Mouse (Mus musculus): ENCODE measurements around the gene Ddrgk1. TPM values are rescaled to one million over a fixed set of nuclear protein-coding genes. Genes with fewer than 3 reads are reported as not detected.
"Not testable (repeated sequence)": the region's sequence is repeated elsewhere in the genome, so short reads cannot be mapped to it uniquely, and the experiment has no call there.

Gene Ddrgk1
- polyA plus RNA-seq, 3 experiments from 2014 or later: 95.3 to 135 (median 134) TPM

DNA sequence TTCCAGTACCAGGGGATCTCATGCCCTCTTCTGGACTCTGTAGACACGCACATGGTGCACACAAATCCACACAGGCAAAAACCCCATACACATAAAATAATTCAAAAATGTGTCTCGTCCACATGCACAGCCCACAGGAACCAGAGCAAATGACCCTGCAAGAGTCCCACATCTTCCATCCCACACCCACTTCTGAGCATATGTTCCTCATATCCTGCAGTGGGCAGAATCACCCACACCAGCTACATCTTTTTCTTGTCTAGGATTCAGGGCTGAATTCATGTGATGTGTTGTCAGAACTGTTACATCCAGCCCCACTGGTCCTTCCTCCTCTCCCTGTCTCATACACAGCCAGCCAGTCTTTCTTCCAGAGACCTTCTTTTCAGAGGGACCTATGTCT lies 11.2 kb downstream of the Ddrgk1 start:
- no peak for ATAC-seq

DNA sequence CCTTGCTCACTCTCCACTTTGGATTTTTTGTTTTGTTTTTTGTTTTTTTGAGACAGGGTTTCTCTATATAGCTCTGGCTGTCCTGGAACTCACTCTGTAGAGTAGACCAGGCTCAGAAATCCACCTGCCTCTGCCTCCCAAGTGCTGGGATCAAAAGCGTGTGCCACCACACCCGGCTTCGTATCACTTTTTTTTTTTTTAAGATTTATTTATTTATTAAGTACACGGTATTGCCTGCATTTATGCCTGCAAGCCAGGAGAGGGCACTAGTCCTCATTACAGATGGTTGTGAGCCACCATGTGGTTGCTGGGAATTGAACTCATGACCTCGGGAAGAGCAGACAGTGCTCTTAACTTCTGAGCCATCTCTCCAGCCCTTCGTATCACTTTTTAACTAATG lies 15.4 kb downstream of the Ddrgk1 start:
- ATAC-seq: not testable (repeated sequence)

DNA sequence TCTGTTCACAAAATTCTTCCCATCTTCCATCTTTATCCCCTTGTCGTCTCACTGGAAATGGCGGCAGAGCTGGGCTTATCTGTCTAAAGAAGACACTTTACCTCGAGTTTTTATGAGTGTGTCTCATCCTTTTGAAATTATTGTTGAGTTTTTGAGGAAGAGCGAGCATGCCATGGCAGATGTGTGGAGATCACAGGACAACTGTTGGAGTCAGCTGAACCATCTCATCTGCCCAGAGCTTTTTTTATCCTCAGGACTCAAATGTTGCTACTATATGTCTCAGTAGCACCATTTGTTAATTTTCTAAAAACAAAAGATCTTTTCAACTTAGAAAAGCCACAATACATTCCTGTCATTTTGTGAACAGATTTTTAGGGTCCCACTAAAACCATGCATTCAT lies 19.3 kb downstream of the Ddrgk1 start:
- ATAC-seq: no peak

DNA sequence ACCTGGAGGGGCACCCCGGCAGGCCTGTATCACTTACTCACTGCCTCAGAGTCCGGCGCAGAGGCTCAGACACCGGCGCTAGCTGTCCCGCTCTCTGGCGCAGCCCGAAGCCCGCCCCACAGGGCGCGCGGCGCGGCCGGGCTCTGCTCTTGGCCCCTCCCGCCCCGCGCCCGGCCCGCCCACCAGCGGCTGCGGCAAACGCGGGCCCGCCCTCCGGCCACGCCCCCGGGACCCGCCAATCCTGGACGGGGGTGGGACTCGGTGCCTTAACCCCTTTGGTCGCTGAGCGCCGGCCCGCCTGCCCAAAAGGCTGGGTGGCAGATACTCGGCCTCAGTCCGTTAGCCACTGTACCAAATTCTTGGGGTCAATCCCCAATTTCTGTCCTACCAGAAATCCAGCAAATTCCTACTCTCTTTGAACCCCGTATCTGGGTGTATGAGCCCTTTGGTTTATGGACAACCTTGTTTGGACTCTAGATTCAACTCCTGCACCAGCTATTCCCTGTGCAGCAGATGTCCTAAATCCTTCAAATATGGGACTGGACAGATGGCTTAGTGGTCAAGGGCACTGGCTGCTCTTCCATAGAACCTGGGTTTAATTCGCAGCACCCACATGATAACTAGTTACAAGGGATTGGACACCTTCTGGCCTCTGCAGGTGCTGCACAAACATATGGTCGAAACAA lies 21.6 kb downstream of the Ddrgk1 start, which contains the start of gene Lzts3:
Gene Lzts3 (minus strand): TSS at position 120 of the 686 bp plus-strand sequence.
- peak; percentile 89 for ATAC-seq

DNA sequence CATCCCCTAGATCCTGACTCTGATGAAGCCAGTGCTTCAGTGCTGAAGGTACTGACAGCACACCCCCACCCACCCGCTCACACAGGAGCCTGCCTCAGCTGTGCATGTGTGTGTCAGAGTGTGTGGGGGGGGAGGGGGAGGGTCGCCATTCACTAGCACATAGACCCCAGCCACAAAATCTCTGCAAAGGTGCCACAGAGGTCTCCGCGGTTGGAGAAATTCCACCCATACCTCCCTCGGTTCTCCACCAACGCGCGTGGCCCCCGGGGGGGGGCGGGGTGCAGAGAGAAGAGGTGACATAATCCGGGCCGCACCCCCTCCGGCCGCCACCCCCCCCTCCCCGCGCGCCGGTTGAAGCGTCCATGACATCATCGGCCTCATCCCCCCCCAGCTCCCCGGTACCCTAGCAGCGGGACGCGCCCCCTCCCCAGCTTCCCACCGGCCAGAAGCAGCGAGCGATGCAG lies 22.2 kb downstream of the Ddrgk1 start:
- ATAC-seq: peak; percentile 40

DNA sequence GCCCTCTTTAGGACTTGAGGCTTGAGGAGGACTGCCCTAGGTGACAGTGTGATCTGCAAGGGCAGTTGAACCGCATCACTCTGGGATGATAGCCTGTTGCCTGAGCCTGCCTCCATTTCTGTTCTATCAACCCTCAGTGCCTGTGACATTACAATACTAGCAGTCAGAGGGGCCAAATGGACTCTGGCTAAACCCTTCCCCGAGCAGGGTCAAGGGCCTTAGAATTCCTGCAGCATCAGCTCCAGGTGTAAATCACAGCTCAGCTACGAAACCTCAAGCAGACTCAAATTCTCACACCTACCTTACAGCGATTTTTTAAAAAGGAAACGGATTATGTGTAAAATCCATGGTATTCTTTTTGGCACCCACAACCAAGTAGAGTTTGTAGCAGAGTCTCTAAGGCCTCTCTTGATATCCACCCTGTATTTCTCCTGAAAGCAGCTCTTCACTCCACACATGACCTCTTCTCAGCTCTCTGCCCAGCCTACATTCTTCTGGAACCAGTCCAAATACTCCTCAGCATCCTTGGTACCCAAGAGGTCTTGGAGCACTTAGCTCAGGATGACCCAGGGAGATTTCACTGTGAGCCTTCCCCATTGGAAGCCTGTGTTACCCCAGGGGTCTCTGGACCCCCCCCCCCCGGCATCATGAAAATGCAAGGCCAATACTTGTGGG lies 23.0 kb downstream of the Ddrgk1 start:
- ATAC-seq: no peak

DNA sequence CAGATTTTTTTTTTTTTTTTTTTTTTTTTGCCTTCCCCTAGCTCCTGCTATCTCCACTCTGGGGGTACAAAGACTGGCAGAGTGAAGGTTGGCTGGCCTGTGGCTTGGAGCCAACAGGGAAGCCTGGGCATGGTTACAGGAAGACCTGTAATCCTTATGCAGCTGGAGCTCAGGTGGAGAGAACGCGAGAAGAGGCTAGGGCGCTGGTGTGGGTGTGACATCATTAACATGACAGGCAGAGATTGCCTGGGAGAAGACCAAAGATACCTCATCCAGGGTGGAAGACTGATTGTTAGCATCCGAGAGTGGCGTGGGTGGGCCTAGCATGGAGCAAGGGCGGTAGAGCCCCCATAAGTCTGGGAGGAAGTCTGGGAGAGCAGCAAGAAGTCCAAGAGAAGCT lies 25.2 kb downstream of the Ddrgk1 start:
- no peak for ATAC-seq

DNA sequence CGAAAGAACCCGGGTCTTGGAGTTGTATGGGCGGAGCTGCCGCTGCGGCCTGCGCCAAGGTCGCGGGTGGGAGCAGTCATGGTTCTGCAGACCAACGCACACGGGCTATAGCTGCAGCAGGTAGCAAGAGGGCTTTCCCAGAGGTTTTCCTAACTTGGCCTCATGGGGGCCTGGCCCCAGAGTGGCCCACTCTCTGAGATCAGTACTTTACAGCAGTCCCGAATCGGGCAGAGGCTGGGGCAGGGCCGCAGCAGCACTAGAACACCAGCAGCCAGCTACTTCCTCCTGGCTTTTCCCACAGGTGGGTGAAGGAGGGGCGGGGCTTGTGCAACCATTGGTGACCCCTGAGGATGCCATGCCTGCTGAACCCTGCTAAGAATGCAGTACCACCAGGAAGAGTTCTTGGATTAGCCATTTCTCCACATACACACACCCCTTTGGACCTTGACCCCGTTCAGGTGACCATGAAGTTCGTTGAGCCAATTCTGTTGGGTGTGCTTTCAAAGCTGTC lies 26.3 kb downstream of the Ddrgk1 start:
- no peak for ATAC-seq

DNA sequence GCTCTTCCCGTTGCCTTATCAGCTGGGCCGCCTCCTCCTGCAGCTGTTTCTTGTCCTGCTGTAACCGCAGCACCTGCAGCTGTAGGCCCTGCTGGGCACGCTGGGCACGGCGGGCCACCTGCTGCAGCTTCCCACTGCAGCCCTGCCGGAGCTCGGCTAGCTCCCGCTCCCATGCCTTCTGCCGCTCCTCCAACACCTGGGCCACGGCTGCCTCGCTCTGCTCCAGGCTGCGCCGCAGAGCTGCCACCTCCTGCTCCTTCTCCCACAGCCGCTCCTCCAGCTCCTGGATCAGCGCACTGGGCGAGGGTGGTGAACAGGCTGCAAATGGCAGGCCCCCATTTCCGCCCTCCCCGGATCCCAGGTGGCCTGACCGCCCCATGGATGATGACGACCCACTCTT lies 28.6 kb downstream of the Ddrgk1 start:
- ATAC-seq: peak; percentile 20

DNA sequence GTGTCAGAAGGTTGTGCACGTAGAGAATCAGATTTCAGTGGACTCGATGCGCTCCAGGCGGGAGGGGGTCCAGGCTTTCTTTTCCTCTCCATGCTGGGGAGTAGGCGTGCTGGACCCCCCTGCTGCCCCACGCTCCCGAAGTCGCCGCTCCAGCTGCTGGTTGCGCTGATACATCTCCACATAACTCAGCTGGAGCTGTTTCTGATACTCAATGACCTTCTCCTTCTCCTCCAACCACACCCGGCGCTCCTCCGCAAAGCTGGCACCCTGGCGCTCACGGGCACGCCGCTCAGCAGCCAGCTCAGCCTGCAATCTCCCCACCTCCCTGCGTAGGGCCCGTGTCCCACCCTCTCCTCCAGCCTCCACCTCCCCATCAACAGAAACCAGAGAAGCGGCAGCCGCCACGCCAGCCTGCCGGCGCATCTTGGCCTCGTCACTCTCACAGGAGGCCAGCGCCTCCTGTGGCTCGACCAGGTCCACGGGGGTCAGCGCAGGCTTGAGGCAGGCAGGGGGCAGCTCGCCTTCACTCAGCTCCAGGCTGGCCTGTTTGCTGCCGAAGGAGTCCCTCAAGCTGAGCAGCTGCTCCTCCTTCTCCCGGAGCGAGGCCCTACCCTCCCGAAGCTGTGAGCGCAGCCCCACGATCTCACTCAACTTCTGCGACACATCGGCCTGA lies 29.6 kb downstream of the Ddrgk1 start:
- ATAC-seq: peak; percentile 29

DNA sequence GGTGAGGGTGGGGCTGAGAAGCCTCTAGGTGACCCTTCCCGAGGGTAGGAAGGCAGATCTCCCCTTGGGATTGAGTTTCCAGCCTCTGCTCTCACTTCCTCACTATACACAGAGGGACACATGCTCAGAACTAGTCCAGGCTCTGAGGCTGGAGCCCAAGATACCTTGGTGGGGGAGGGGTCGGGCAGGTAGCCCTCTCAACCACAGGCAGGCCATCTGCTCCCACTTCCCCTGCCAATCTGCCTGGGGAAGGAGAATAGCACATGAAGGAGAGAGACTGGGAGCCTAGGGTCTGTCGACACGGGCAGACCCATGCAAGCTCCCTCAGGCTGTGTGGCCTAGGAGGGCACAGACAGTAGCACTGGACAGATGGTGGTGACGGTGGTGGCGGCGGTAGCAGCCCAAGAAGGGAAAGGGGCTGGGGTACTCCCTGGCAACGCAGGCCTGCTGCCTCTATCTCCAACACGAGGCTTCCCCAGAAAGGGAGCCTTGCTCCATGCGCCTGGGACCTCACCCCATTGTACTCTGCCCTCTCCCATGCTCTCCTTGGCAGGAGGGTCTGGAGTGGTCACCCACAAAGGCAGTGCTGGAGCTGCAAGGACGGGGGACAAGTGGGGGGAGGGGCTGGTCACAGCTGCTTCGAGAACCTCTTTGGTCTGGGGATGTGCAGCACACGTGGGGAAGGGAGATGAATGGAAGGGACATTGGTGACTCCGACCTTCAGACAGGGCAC lies 30.3 kb downstream of the Ddrgk1 start:
- ATAC-seq: no peak

DNA sequence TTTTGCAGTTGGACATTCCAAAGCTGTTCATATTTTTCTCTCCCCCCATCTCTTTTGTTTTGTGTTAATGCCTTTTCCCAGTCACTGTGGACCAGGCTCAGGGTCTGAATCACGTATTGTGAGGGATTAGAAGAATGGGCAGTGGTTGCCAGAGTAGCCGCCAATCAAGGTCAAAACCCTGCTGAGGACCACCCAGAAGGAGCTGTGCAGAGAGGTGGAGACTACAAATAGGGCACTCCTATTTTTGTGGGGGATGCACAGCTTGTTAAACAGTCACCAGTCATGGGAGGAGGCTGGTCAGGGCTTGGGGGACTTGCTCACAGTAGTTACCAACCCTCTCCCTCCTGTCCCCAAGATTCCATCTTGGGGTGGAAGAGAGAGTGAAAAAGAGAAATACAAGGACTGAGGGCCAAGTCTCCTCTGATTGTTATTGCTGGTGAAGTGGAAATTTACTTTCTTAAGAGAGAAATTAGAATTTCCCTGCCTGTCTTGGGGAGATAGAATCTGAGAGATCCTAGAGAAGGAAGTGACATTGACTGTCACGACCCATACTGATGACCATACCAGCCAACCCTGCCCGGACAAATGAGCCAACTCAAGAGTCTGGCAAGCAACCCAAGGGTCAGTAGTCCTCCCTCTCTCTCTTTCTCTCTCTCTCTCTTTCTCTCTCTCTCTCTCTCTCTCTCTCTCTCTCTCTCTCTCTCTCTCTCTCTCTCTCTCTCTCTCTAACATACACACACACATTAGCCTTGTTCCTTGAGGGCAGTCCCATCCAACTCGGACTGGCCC lies 31.4 kb downstream of the Ddrgk1 start:
- no peak for ATAC-seq

DNA sequence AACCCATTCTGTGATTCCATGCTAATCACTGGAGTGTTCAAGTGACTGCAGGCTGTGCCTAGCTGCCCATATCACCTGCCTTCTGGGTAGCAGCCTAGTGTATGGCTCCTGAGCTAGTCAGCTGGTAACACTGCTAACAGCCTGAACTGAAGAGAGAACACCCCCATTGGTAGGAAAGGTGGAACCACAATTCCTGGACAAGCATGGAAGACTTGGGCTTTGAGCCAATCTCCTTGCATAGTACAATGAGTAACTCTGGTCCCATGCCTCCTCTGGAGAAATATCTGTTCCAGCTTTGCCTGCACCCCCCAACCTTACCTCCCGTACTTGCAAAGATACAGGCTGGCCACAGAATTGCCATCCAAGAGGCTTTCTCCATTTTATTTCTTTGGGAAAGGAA lies 32.0 kb downstream of the Ddrgk1 start:
- no peak for ATAC-seq

DNA sequence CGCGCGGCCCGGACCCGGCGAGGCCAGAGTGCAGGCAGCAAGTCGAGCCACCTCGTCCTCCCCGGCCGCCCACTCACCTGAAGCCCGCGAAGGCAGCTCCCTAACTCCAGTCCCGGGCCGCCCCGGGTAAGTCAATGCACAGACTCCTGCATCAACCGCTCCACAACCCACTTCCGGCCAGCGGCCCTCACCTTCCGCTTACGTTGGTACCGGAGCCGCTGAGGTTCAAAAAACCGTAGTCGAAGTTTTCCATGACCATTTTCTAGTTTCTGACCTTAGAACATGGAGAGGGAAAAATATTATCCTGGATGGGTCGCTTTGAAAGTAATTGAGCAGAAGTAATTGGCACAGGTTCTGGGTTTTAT lies 34.6 kb downstream of the Ddrgk1 start, which contains the start of the genes Fastkd5 and Ubox5:
Gene Fastkd5 (minus strand): TSS at position 189 of the 365 bp plus-strand sequence.
Gene Ubox5 (minus strand): TSS at position 200 of the 365 bp plus-strand sequence.
- ATAC-seq: peak; percentile 90

DNA sequence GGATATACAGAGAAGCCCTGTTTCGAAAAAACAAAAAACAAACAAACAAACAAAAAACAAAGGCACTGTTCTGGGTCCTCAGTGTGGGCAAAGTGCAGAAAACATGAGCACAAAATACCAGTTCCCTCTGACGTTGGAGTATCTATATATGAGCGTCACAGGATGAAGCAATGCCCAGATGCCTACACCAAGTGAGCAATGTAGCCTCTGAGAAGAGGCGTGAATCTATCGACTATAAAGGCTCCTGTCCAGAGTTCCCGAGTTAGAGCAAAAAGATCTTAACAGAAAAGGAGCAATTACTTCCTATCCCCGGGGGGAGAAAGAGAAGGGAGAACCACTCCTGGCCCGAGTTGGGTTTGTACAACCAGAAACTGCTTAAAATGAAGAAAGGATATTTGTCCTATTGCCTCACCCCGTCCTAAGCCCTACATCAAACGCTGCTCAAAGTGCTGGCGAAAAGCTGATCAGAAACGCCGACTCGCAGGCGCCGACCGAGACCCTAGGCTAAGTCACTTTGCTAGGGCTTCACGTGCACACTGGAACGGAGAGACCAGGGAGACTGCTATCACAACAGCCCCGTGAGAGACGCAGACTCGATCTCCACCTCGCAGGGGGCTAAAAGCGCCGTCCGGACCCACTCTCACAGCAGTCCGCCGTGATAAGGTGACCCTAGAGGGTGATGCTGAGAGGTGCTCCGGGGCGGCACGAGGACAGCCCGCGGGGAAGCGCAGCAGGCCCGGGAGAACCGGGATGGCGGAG lies 35.2 kb downstream of the Ddrgk1 start:
- peak; percentile 23 for ATAC-seq

DNA sequence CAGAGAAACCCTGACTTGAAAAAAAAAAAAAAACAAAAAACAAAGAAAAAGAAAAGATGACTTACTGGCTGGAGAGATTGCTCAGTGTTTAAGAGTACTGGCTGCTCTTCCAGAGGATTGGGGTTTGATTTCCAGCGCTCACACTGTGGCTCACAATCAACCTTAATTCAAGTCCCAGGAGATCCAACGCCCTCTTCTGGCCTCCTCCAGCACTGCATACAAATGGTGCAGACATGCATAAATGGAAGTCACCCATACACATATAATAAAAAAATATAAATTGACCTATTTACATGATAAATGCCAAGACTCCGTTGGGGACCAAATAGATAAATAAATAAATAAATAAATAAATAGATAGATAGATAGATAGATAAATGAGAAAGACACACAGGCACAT lies 36.0 kb downstream of the Ddrgk1 start:
- no peak for ATAC-seq

DNA sequence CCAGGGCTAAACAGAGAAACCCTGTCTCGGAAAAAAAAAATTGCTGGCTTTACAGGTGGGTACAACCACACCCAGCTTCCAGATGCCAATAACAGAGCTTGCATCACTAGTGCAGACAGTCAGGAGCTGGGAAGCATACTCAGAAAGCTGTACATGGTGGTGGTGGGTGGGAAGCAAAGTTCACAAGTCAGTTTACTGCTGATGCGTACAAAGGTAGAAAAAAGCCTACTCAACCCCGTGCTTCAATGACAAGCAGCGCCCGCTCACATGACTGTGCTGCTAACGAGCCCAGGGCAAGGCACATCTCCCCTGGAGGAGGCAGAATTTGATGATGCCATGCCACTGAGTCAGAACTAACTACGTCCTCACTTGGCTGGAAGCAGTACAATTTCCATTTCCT lies 45.5 kb downstream of the Ddrgk1 start:
- no peak for ATAC-seq

DNA sequence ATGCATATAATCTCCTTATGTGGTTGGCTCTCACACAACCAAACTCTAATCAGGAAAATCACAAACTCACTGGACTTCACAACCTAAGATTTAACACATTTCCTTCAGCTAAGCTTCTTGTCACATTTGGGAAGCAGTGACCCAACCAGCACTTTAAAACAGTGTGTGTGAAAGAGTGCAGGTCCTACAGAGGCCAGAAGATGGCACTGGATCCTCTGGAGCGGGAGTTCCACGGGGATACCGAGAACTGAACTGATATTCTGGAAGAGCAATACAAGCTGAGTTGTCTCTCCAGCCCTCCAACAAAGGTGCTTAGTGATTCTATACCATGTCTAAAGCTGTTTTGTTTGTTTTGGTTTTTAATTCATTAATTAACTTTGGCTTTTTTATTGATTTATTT lies 51.4 kb downstream of the Ddrgk1 start:
- ATAC-seq: no peak

All from inflammation-experienced regulatory T-cells, adult 6 months (primary cell).